Mouse (Mus musculus) adrenal gland, postnatal 14 days (tissue): Measurements from ENCODE around the gene Olfr767. TPM values are rescaled to one million over a fixed set of nuclear protein-coding genes. Genes with fewer than 3 reads are reported as not detected.
"Not testable (repeated sequence)": the region's sequence is repeated elsewhere in the genome, so short reads cannot be mapped to it uniquely, and the experiment has no call there.

Experiments used
- DNase-seq: peaks from one replicate; pipeline ENCODE4 v3.0.0; 2021; ENCODE audit warnings: mixed read lengths
- long read RNA-seq, 2 experiments: library from polyadenylated mRNA; stranded (forward); transcript quantifications; one replicate each; pipeline ENCODE4 v2.0.0; 2021
- total RNA-seq: library from RNA; stranded (reverse); gene quantifications from 2 replicates; pipeline ENCODE4 v1.2.3, GENCODE M21; 2021

The Olfr767 gene
- total RNA-seq = not detected in 2 replicates
- long read RNA-seq, experiment 1 = 0 reads
- long read RNA-seq, experiment 2 = 0 reads

GRCm38 (mm10) chr10:129082810-129083209 lies at the start of gene Olfr767:
Olfr767 (minus strand) TSS chr10:129082910.
- DNase-seq = not testable (repeated sequence)

- peak; percentile 4 for DNase-seq
Measured at GRCm38 (mm10) chr10:129117761-129118160, 35.1 kb upstream of the Olfr767 start, which contains the start of gene Olfr769. Olfr769 (minus strand) TSS chr10:129117861.

- no peak for DNase-seq
Measured at GRCm38 (mm10) chr10:129115146-129115545, 32.4 kb upstream of the Olfr767 start.

- no peak for DNase-seq
Measured at GRCm38 (mm10) chr10:129101231-129101630, 18.5 kb upstream of the Olfr767 start.

- DNase-seq = no peak
Measured at GRCm38 (mm10) chr10:129099275-129099674, 16.6 kb upstream of the Olfr767 start, which contains the start of gene Olfr768. Olfr768 (minus strand) TSS chr10:129099375.

- DNase-seq = no peak
Measured at GRCm38 (mm10) chr10:129068877-129069276, 13.8 kb downstream of the Olfr767 start, which contains the start of gene Olfr766-ps1. Olfr766-ps1 (minus strand) TSS chr10:129068977.

- DNase-seq = not testable (repeated sequence)
Measured at GRCm38 (mm10) chr10:129049898-129050297, 32.8 kb downstream of the Olfr767 start, which contains the start of gene Olfr765. Olfr765 (minus strand) TSS chr10:129049998.

- DNase-seq = no peak
Measured at GRCm38 (mm10) chr10:129039796-129040195, 42.9 kb downstream of the Olfr767 start, which contains the start of gene Olfr764-ps1. Olfr764-ps1 (minus strand) TSS chr10:129039896.

- DNase-seq = no peak
Measured at GRCm38 (mm10) chr10:129028343-129028742, 54.4 kb downstream of the Olfr767 start.

- peak; percentile 39 for DNase-seq
Measured at GRCm38 (mm10) chr10:129026018-129026662, 56.6 kb downstream of the Olfr767 start.

Other genes with a start within 250 kb of the Olfr767 start
- gene Gdf11, start 191.2 kb downstream of the Olfr767 start, total RNA-seq = 3.0 and 3.9 TPM in 2 replicates
- 217 and 234 TPM in 2 replicates for gene Cd63, start 181.9 kb downstream of the Olfr767 start, total RNA-seq
- 10.9 and 15.5 TPM in 2 replicates for gene Rdh5, start 160.0 kb downstream of the Olfr767 start, total RNA-seq
- gene Bloc1s1, start 158.9 kb downstream of the Olfr767 start, total RNA-seq = 220 TPM in 2 replicates
- 18.7 and 19.0 TPM in 2 replicates for gene Itga7, start 149.1 kb downstream of the Olfr767 start, total RNA-seq
- 0.83 and 37.1 TPM in 2 replicates for gene Mettl7b, start 121.9 kb downstream of the Olfr767 start, total RNA-seq
- gene Olfr9, start 93.5 kb downstream of the Olfr767 start, total RNA-seq = not detected in 2 replicates
- gene Olfr763, start 72.1 kb downstream of the Olfr767 start, total RNA-seq = not detected in 2 replicates
- not detected in 2 replicates for gene Olfr764-ps1, start 43.0 kb downstream of the Olfr767 start, total RNA-seq
- not detected in 2 replicates for gene Olfr765, start 32.9 kb downstream of the Olfr767 start, total RNA-seq
- not detected in 2 replicates for gene Olfr766-ps1, start 13.9 kb downstream of the Olfr767 start, total RNA-seq
- not detected in 2 replicates for gene Olfr768, start 16.5 kb upstream of the Olfr767 start, total RNA-seq
- gene Olfr769, start 35.0 kb upstream of the Olfr767 start, total RNA-seq = not detected in 2 replicates
- not detected in 2 replicates for gene Olfr770, start 56.1 kb upstream of the Olfr767 start, total RNA-seq
- not detected in 2 replicates for gene Olfr771, start 81.8 kb upstream of the Olfr767 start, total RNA-seq
- not detected in 2 replicates for gene Olfr772, start 95.0 kb upstream of the Olfr767 start, total RNA-seq
- not detected in 2 replicates for gene Olfr773, start 104.5 kb upstream of the Olfr767 start, total RNA-seq
- not detected in 2 replicates for gene Olfr774, start 153.3 kb upstream of the Olfr767 start, total RNA-seq
- gene Olfr775, start 165.5 kb upstream of the Olfr767 start, total RNA-seq = not detected in 2 replicates
- not detected in 2 replicates for gene Olfr776, start 176.2 kb upstream of the Olfr767 start, total RNA-seq
- gene Olfr777, start 188.6 kb upstream of the Olfr767 start, total RNA-seq = not detected in 2 replicates
- gene Olfr780, start 235.2 kb upstream of the Olfr767 start, total RNA-seq = not detected in 2 replicates
- not detected in 2 replicates for gene Olfr781, start 245.9 kb upstream of the Olfr767 start, total RNA-seq